In the genomic region with DNA sequence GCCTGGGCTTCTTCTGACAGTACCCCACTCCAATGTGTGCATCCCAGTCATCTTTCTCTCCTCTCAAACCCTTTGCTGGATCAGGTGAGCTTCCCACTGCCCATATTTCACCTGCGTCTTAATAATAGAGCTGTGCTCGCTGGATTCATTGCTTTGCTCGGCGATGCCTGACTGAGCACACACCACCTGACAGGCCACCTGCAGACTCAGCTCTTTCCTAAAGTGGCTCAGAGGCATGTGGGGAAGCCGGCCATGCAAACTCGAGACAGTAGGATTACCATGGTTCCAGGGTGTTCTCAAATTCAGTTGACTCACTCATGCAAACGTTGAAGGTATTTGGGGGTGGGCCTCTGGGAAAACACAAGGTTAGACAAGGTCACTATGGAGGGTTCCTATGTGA, we compare ENCODE assay signal across 15 mouse cellular contexts.
DNase-seq lines count a peak whose midpoint lies in the region; ATAC-seq lines count a peak whose summit lies in the region.
"Had no signal": no experiment of that assay in that cellular context is flagged by ENCODE, and none has a peak within 500 bp of the region (broad histone marks: within the 10 kb centered on the region; RNA-seq: fewer than 3 reads in every experiment).

No protein-coding gene starts in this region.

- 54% methylated on average over 7 of the region's 7 CpGs for WGBS in forebrain, embryonic 11.5 days
- WGBS in forebrain, embryonic 15.5 days, result 60% methylated on average over 7 of the region's 7 CpGs
- 59% methylated on average over 7 of the region's 7 CpGs for WGBS in midbrain, embryonic 15.5 days
- WGBS in midbrain, embryonic 16.5 days, result 45% methylated on average over 7 of the region's 7 CpGs
- WGBS in kidney, embryonic 15.5 days, result 45% methylated on average over 7 of the region's 7 CpGs
- 62% methylated on average over 7 of the region's 7 CpGs for whole genome bisulfite sequencing in neural tube, embryonic 14.5 days

- H3K4me3 ChIP-seq in forebrain, embryonic 11.5 days (ENCODE audit: low read depth, low read length), result no peak overlapping the region
- no peak overlapping the region for H3K4me3 ChIP-seq in forebrain, embryonic 15.5 days
- no peak overlapping the region for H3K4me3 ChIP-seq in midbrain, embryonic 15.5 days
- no peak overlapping the region for H3K4me3 ChIP-seq in midbrain, embryonic 16.5 days (ENCODE audit: low read depth, low read length)
- H3K4me3 ChIP-seq in kidney, embryonic 15.5 days (replicated peaks), result no peak overlapping the region
- H3K4me3 ChIP-seq in neural tube, embryonic 14.5 days (ENCODE audit: low read depth, low read length), result no peak overlapping the region
- H3K4me3 ChIP-seq: embryonic facial prominence, embryonic 12.5 days; heart, adult 2 months; limb, embryonic 10.5 days; liver, embryonic 12.5 days; myocyte had no signal

- peak; percentile 14 for DNase-seq in forebrain, embryonic 11.5 days (ENCODE audit: low spot score)
- DNase-seq in cerebellum, adult 9-11 months, result no peak
- DNase-seq in left cerebral cortex, postnatal 25 days (ENCODE audit: low spot score in 2 of 2), result no peak
- DNase-seq: cerebellum, postnatal 36 days; heart, adult 2 months had no signal

- no peak overlapping the region for H3K9ac ChIP-seq in forebrain, embryonic 11.5 days (ENCODE audit: low read length)
- H3K9ac ChIP-seq in forebrain, embryonic 15.5 days (replicated peaks), result no peak overlapping the region
- H3K9ac ChIP-seq in midbrain, embryonic 15.5 days, result no peak overlapping the region
- no peak overlapping the region for H3K9ac ChIP-seq in midbrain, embryonic 16.5 days (ENCODE audit: low read depth, low read length)
- H3K9ac ChIP-seq in kidney, embryonic 15.5 days, result no peak overlapping the region
- no peak overlapping the region for H3K9ac ChIP-seq in neural tube, embryonic 14.5 days (replicated peaks; ENCODE audit: low read depth, low read length)
- H3K9ac ChIP-seq: embryonic facial prominence, embryonic 12.5 days; liver, embryonic 12.5 days had no signal

- ATAC-seq in forebrain, embryonic 11.5 days (replicated peaks; ENCODE audit: low FRiP score), result no peak
- no peak for ATAC-seq in forebrain, embryonic 15.5 days (replicated peaks)
- peak; percentile 62; the same call in 1 of the 2 replicates for ATAC-seq in midbrain, embryonic 15.5 days (replicated peaks)
- ATAC-seq in midbrain, embryonic 16.5 days, result no peak; the same call in 1 of the 2 replicates
- peak; percentile 79 for ATAC-seq in kidney, embryonic 15.5 days (replicated peaks; ENCODE audit: low FRiP score)
- peak; percentile 47; the same call in 1 of the 2 replicates for ATAC-seq in neural tube, embryonic 14.5 days (ENCODE audit: low read depth)
- ATAC-seq: activated CD4-positive, CD25-positive, alpha-beta regulatory T cell, adult 4 months; liver, embryonic 12.5 days had no signal

- no peak overlapping the region for H3K4me2 ChIP-seq in forebrain, embryonic 11.5 days (ENCODE audit: low read depth, low read length, severe bottlenecking)
- H3K4me2 ChIP-seq in forebrain, embryonic 15.5 days (replicated peaks), result no peak overlapping the region
- no peak overlapping the region for H3K4me2 ChIP-seq in midbrain, embryonic 15.5 days
- H3K4me2 ChIP-seq in midbrain, embryonic 16.5 days (ENCODE audit: low read length), result no peak overlapping the region
- H3K4me2 ChIP-seq in kidney, embryonic 15.5 days, result no peak overlapping the region
- no peak overlapping the region for H3K4me2 ChIP-seq in neural tube, embryonic 14.5 days (ENCODE audit: low read depth, low read length)
- H3K4me2 ChIP-seq: embryonic facial prominence, embryonic 12.5 days; liver, embryonic 12.5 days had no signal

- H3K27me3 ChIP-seq in forebrain, embryonic 11.5 days (ENCODE audit: control insufficient read depth, insufficient read depth, low read length), result no peaks in the 10 kb centered on the region
- no peaks in the 10 kb centered on the region for H3K27me3 ChIP-seq in forebrain, embryonic 15.5 days
- H3K27me3 ChIP-seq in midbrain, embryonic 15.5 days (replicated peaks), result no peaks in the 10 kb centered on the region
- no peaks in the 10 kb centered on the region for H3K27me3 ChIP-seq in midbrain, embryonic 16.5 days (ENCODE audit: control insufficient read depth, insufficient read depth, low read depth, low read length)
- no peaks in the 10 kb centered on the region for H3K27me3 ChIP-seq in kidney, embryonic 15.5 days
- no peaks in the 10 kb centered on the region for H3K27me3 ChIP-seq in neural tube, embryonic 14.5 days (ENCODE audit: control insufficient read depth, insufficient read depth, low read length)
- H3K27me3 ChIP-seq: embryonic facial prominence, embryonic 12.5 days; liver, embryonic 12.5 days had no signal

- intact Hi-C loops in left cerebral cortex, postnatal 25 days (cut with DNase I), result no loop called here

- no peaks in the 10 kb centered on the region for H3K4me1 ChIP-seq in forebrain, embryonic 11.5 days (replicated peaks; ENCODE audit: control insufficient read depth, insufficient read depth, low read length)
- H3K4me1 ChIP-seq in forebrain, embryonic 15.5 days, result peaks cover 6% of the 10 kb centered on the region; the same call in 1 of the 2 replicates
- peaks cover 3% of the 10 kb centered on the region; the same call in 1 of the 2 replicates for H3K4me1 ChIP-seq in midbrain, embryonic 15.5 days
- no peaks in the 10 kb centered on the region for H3K4me1 ChIP-seq in midbrain, embryonic 16.5 days (ENCODE audit: control insufficient read depth, insufficient read depth, low read length)
- peaks cover 23% of the 10 kb centered on the region for H3K4me1 ChIP-seq in kidney, embryonic 15.5 days
- peaks cover 16% of the 10 kb centered on the region for H3K4me1 ChIP-seq in neural tube, embryonic 14.5 days (ENCODE audit: control insufficient read depth, insufficient read depth, low read length)
- H3K4me1 ChIP-seq: liver, embryonic 12.5 days had no signal

- no peak overlapping the region for H3K27ac ChIP-seq in forebrain, embryonic 11.5 days (ENCODE audit: low read depth, low read length)
- no peak overlapping the region for H3K27ac ChIP-seq in forebrain, embryonic 15.5 days (replicated peaks)
- H3K27ac ChIP-seq in midbrain, embryonic 15.5 days, result no peak overlapping the region
- no peak overlapping the region for H3K27ac ChIP-seq in midbrain, embryonic 16.5 days (ENCODE audit: low read length)
- H3K27ac ChIP-seq in kidney, embryonic 15.5 days, result peak overlapping the region; percentile 82
- H3K27ac ChIP-seq in neural tube, embryonic 14.5 days (ENCODE audit: low read depth, low read length), result no peak overlapping the region
- H3K27ac ChIP-seq: embryonic facial prominence, embryonic 12.5 days; heart, adult 2 months; limb, embryonic 10.5 days; liver, embryonic 12.5 days had no signal

- no peaks in the 10 kb centered on the region for H3K9me3 ChIP-seq in forebrain, embryonic 11.5 days (ENCODE audit: control insufficient read depth, low read length)
- no peaks in the 10 kb centered on the region for H3K9me3 ChIP-seq in forebrain, embryonic 15.5 days
- no peaks in the 10 kb centered on the region for H3K9me3 ChIP-seq in midbrain, embryonic 15.5 days
- H3K9me3 ChIP-seq in midbrain, embryonic 16.5 days (replicated peaks; ENCODE audit: control insufficient read depth, low read length, poor library complexity, severe bottlenecking), result no peaks in the 10 kb centered on the region
- H3K9me3 ChIP-seq in kidney, embryonic 15.5 days (replicated peaks), result no peaks in the 10 kb centered on the region
- no peaks in the 10 kb centered on the region for H3K9me3 ChIP-seq in neural tube, embryonic 14.5 days (ENCODE audit: control insufficient read depth, low read length)
- H3K9me3 ChIP-seq: embryonic facial prominence, embryonic 12.5 days; limb, embryonic 10.5 days had no signal

- no peaks in the 10 kb centered on the region for H3K36me3 ChIP-seq in forebrain, embryonic 11.5 days (ENCODE audit: control insufficient read depth, insufficient read depth, low read length)
- no peaks in the 10 kb centered on the region for H3K36me3 ChIP-seq in forebrain, embryonic 15.5 days
- H3K36me3 ChIP-seq in midbrain, embryonic 15.5 days (replicated peaks), result no peaks in the 10 kb centered on the region
- H3K36me3 ChIP-seq in midbrain, embryonic 16.5 days (ENCODE audit: control insufficient read depth, insufficient read depth, low read length), result no peaks in the 10 kb centered on the region
- H3K36me3 ChIP-seq in kidney, embryonic 15.5 days, result no peaks in the 10 kb centered on the region
- H3K36me3 ChIP-seq in neural tube, embryonic 14.5 days (ENCODE audit: control insufficient read depth, insufficient read depth, low read length), result no peaks in the 10 kb centered on the region
- H3K36me3 ChIP-seq: embryonic facial prominence, embryonic 12.5 days; limb, embryonic 10.5 days; liver, embryonic 12.5 days had no signal

Comparison
In these comparisons a context has a peak if more than half of its experiments do, and no peak if none do; other contexts are left out.
1. ATAC-seq: peak in midbrain, embryonic 15.5 days (single experiment), kidney, embryonic 15.5 days (single experiment) and neural tube, embryonic 14.5 days (single experiment); none in forebrain, embryonic 11.5 days (single experiment), forebrain, embryonic 15.5 days (single experiment) and midbrain, embryonic 16.5 days (single experiment).